Mouse (Mus musculus): ENCODE data around the gene Dcdc2b. TPM values are rescaled to one million over a fixed set of nuclear protein-coding genes. Genes with fewer than 3 reads are reported as not detected.

Gene Dcdc2b
- polyA plus RNA-seq, 1 experiment from 2014 or later: 2.3 TPM

- Histone ChIP-seq H3K27me3 (no peaks in the 10 kb centered on the region), H3K27ac (no peak overlapping the region), H3K4me3 (no peak overlapping the region), H3K4me1 (peaks cover 12% of the 10 kb centered on the region; the same call in 1 of the 2 replicates), H3K9me3 (replicated peaks) (no peaks in the 10 kb centered on the region), H3K9ac (peak overlapping the region; percentile 0; the same call in 1 of the 2 replicates), H3K4me2 (no peak overlapping the region), H3K36me3 (ENCODE audit: poor library complexity, severe bottlenecking) (peaks cover 100% of the 10 kb centered on the region)
- ATAC-seq: no peak
- 87% methylated on average over 12 of the region's 12 CpGs for WGBS
Measured at GRCm38 (mm10) chr4:129631867-129632266, 17.8 kb upstream of the Dcdc2b start.

GRCm38 (mm10) chr4:129630944-129631343 lies 16.9 kb upstream of the Dcdc2b start:
- ATAC-seq: no peak
- no peak overlapping the region for H3K4me2 ChIP-seq
- H3K27me3 ChIP-seq: no peaks in the 10 kb centered on the region
- 0 out of 2 replicates have a peak overlapping the region, but pooled peaks have one; percentile 0 for H3K9ac ChIP-seq
- peaks cover 100% of the 10 kb centered on the region for H3K36me3 ChIP-seq (ENCODE audit: poor library complexity, severe bottlenecking)
- 72% methylated on average over 4 of the region's 4 CpGs for WGBS
- no peak overlapping the region for H3K4me3 ChIP-seq
- H3K9me3 ChIP-seq (replicated peaks): no peaks in the 10 kb centered on the region
- H3K4me1 ChIP-seq: 0 out of 2 replicates have a peak, but pooled peaks cover 14% of the 10 kb centered on the region
- H3K27ac ChIP-seq: no peak overlapping the region

DNA sequence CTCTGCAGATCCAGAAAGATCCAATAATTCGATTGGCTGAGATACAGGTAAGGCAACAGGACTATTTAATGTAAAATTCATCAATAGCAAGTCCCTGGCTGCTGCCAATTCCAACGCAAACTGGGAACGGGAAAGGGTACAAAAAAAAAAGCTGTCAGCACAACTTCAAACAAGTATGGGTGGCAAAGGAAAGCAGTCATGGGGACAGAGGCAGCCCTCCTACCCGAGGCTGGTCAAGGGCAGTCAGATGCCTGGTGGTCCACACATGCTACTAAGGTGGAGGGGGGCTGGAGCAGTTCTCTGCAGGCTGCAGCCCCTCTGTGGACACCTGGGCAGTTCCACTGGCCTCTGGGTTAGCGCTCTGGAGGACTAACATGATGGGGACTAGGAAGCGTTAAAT lies 12.0 kb upstream of the Dcdc2b start:
- Histone ChIP-seq H3K4me3 (no peak overlapping the region), H3K4me2 (0 out of 2 replicates have a peak overlapping the region, but pooled peaks have one; percentile 1), H3K36me3 (ENCODE audit: poor library complexity, severe bottlenecking) (peaks cover 56% of the 10 kb centered on the region), H3K9me3 (replicated peaks) (no peaks in the 10 kb centered on the region), H3K27me3 (no peaks in the 10 kb centered on the region), H3K9ac (no peak overlapping the region), H3K27ac (no peak overlapping the region), H3K4me1 (peaks cover 46% of the 10 kb centered on the region)
- 82% methylated on average over 6 of the region's 6 CpGs for WGBS
- ATAC-seq: no peak

- Histone ChIP-seq H3K27ac (peak overlapping the region; percentile 93), H3K4me2 (peak overlapping the region; percentile 82), H3K4me1 (peaks cover 44% of the 10 kb centered on the region), H3K4me3 (no peak overlapping the region), H3K36me3 (ENCODE audit: poor library complexity, severe bottlenecking) (peaks cover 55% of the 10 kb centered on the region), H3K27me3 (no peaks in the 10 kb centered on the region), H3K9me3 (replicated peaks) (no peaks in the 10 kb centered on the region), H3K9ac (peak overlapping the region; percentile 83; the same call in 1 of the 2 replicates)
- WGBS: 45% methylated on average over 4 of the region's 4 CpGs
- no peak for ATAC-seq
Measured at GRCm38 (mm10) chr4:129625496-129625895, 11.4 kb upstream of the Dcdc2b start.

DNA sequence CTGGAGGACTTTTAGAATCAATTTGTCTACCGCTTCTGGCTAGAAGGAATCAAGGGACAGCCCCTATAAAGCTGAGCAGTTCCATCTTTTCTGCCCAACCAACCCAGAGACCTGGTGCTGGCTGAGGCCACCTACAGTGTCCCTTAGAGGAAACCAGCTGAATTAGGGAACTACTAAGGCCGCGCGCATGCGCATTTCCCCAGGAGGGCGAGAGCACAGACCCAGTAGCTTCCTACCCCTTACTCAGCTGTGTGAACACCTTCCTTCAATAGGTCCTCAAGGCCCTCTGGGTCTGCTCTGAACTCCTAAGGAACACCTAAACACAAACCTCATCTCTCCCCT lies 10.9 kb upstream of the Dcdc2b start:
- H3K4me2 ChIP-seq: peak overlapping the region; percentile 82
- peak overlapping the region; percentile 83 for H3K9ac ChIP-seq
- 0 out of 2 replicates have a peak, but pooled peaks have one; percentile 1 for ATAC-seq
- H3K27me3 ChIP-seq: no peaks in the 10 kb centered on the region
- H3K4me3 ChIP-seq: peak overlapping the region; percentile 59
- H3K27ac ChIP-seq: peak overlapping the region; percentile 93
- H3K9me3 ChIP-seq (replicated peaks): no peaks in the 10 kb centered on the region
- peaks cover 44% of the 10 kb centered on the region for H3K4me1 ChIP-seq
- WGBS: under 1% methylated on average over 6 of the region's 6 CpGs
- peaks cover 52% of the 10 kb centered on the region for H3K36me3 ChIP-seq (ENCODE audit: poor library complexity, severe bottlenecking)

DNA sequence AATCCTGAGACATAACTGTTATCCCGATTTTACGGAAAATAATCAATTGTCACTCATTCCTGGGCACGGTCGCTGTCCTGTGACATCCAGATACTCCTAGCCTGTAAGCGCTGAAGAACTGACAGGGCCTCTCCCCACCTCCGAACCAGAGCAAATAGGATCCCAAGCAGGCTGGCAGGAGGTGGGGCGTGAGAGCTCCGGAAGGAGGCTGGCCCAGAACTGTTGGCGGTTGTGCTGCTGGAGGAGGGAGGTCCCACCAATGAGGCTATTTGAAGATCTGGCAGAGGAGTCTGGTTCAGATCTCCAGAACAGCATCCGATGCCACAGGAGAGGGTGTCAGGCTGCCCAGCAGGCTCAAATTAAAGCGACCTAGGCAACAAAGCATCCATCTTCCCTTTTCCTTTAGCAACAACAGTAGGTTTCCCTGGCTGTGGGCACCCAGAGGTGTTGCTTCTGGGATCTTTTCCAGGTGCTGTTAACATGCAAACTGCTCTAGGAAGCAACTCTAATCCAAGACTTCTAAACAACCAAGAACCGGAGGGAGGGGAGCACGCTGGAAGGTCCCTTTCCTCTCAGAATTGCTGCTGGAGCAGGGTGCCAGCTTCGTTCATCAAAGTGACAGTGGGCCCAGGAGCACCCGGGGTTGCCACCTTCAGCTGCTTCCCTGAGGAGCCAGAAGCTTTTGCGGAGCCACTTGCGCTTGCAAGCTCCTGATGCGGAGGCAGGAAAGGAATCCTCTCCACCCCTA lies 10.4 kb upstream of the Dcdc2b start:
- peaks cover 46% of the 10 kb centered on the region for H3K36me3 ChIP-seq (ENCODE audit: poor library complexity, severe bottlenecking)
- H3K27ac ChIP-seq: peak overlapping the region; percentile 93
- H3K9ac ChIP-seq: peak overlapping the region; percentile 83
- 1% methylated on average over 18 of the region's 18 CpGs for WGBS
- H3K9me3 ChIP-seq (replicated peaks): no peaks in the 10 kb centered on the region
- peaks cover 44% of the 10 kb centered on the region for H3K4me1 ChIP-seq
- peak; percentile 95 for ATAC-seq
- H3K27me3 ChIP-seq: no peaks in the 10 kb centered on the region
- peak overlapping the region; percentile 82 for H3K4me2 ChIP-seq
- H3K4me3 ChIP-seq: peak overlapping the region; percentile 59

DNA sequence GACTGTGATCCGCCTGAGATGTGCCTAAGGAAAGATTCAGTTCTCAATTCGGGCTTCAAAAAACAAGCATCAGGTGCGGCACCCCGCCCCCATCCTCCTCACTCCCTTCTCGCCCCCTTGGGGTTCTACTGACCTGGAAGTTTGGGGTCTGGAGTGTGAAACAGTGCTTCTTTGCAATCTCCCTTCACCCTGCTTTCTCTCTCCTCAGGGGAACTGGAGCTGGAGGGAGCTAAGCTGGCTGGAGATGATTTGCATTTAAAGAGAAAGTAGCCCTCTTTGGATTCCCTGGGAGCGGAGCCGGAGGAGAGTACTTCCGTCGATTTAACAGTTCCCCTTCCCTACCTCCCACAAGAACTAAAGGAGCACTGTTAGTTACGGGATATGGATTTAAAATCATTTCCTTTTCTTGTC lies 9.6 kb upstream of the Dcdc2b start, which contains the start of gene Ccdc28b:
Ccdc28b (minus strand) TSS at position 267 of the 411 bp plus-strand sequence.
- Histone ChIP-seq H3K4me1 (peaks cover 45% of the 10 kb centered on the region), H3K4me2 (peak within 1 kb of the TSS; percentile 82), H3K36me3 (ENCODE audit: poor library complexity, severe bottlenecking) (peaks cover 39% of the 10 kb centered on the region), H3K27ac (peak within 1 kb of the TSS; percentile 93), H3K27me3 (no peaks in the 10 kb centered on the region), H3K9me3 (replicated peaks) (no peaks in the 10 kb centered on the region), H3K4me3 (peak within 1 kb of the TSS; percentile 59), H3K9ac (peak within 1 kb of the TSS; percentile 83)
- WGBS: under 1% methylated on average over 10 of the region's 10 CpGs
- ATAC-seq: peak; percentile 46

GRCm38 (mm10) chr4:129622803-129623535 lies 8.9 kb upstream of the Dcdc2b start:
- Histone ChIP-seq H3K4me1 (peaks cover 52% of the 10 kb centered on the region), H3K9me3 (replicated peaks) (no peaks in the 10 kb centered on the region), H3K27me3 (no peaks in the 10 kb centered on the region), H3K27ac (peak overlapping the region; percentile 93), H3K36me3 (ENCODE audit: poor library complexity, severe bottlenecking) (peaks cover 32% of the 10 kb centered on the region), H3K4me2 (peak overlapping the region; percentile 82), H3K9ac (peak overlapping the region; percentile 83), H3K4me3 (peak overlapping the region; percentile 59)
- 23% methylated on average over 8 of the region's 8 CpGs for WGBS
- ATAC-seq: no peak

- Histone ChIP-seq H3K9ac (peak overlapping the region; percentile 83), H3K4me1 (peaks cover 56% of the 10 kb centered on the region), H3K27me3 (no peaks in the 10 kb centered on the region), H3K36me3 (ENCODE audit: poor library complexity, severe bottlenecking) (peaks cover 25% of the 10 kb centered on the region), H3K4me2 (peak overlapping the region; percentile 82), H3K27ac (peak overlapping the region; percentile 93; the same call in 1 of the 2 replicates), H3K4me3 (peak overlapping the region; percentile 59), H3K9me3 (replicated peaks) (no peaks in the 10 kb centered on the region)
- 76% methylated on average over 11 of the region's 11 CpGs for WGBS
- ATAC-seq: no peak
Measured at GRCm38 (mm10) chr4:129622120-129622802, 8.2 kb upstream of the Dcdc2b start.

DNA sequence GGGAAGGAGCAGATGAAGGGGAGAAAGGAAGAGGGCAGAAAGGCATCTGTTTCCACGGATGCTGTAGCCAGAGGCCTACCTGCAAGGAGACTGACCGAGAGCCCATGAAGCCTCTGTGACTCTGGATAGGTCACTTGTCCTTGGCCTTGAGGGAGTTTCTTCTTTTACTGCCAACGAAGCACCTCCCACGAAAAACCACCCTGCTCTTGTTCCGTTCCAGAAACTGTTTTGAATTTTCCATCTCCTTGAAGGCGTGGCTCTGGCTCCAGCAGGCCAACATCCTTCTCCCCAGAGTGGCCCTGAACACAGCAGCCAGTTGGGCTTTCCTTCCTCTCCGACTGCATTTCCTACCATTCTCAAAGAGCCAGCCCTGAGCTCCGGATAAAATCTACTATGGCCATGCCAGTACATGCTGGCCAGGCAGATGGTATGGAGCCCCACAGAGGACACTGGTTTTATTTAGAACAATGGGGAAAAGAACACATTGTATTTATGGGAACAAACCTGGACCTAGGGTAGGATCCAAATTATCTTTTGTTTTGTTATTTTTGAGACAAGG lies 7.3 kb upstream of the Dcdc2b start:
- Histone ChIP-seq H3K27ac (no peak overlapping the region), H3K9ac (0 out of 2 replicates have a peak overlapping the region, but pooled peaks have one; percentile 6), H3K27me3 (no peaks in the 10 kb centered on the region), H3K36me3 (ENCODE audit: poor library complexity, severe bottlenecking) (peaks cover 25% of the 10 kb centered on the region), H3K9me3 (replicated peaks) (no peaks in the 10 kb centered on the region), H3K4me2 (no peak overlapping the region), H3K4me3 (no peak overlapping the region), H3K4me1 (peaks cover 56% of the 10 kb centered on the region)
- ATAC-seq: no peak
- 88% methylated on average over 8 of the region's 8 CpGs for WGBS

- Histone ChIP-seq H3K27ac (no peak overlapping the region), H3K27me3 (no peaks in the 10 kb centered on the region), H3K9ac (0 out of 2 replicates have a peak overlapping the region, but pooled peaks have one; percentile 6), H3K9me3 (replicated peaks) (no peaks in the 10 kb centered on the region), H3K4me2 (no peak overlapping the region), H3K36me3 (ENCODE audit: poor library complexity, severe bottlenecking) (peaks cover 24% of the 10 kb centered on the region), H3K4me1 (peaks cover 50% of the 10 kb centered on the region), H3K4me3 (no peak overlapping the region)
- ATAC-seq: no peak
- WGBS: 93% methylated on average over 11 of the region's 11 CpGs
Measured at GRCm38 (mm10) chr4:129620419-129621282, 6.6 kb upstream of the Dcdc2b start.

Data from forebrain, embryonic 13.5 days (tissue).